Mouse (Mus musculus) intestine, postnatal 0 days (tissue): Measurements from ENCODE around the gene Camk1d. TPM values are rescaled to one million over a fixed set of nuclear protein-coding genes. Genes with fewer than 3 reads are reported as not detected.

Experiments used
- ATAC-seq: fragments of 200-750 bp; cut with Nextera tagmentation; 2 replicates; pipeline ENCODE4 v1.8.0; 2017; ENCODE audit warnings: mild to moderate bottlenecking, moderate TSS enrichment, moderate library complexity
- H3K27ac ChIP-seq: fragments of 300-500 bp; sonication (generic); 2 replicates; pipeline ENCODE4 v1.5.1; 2014; ENCODE audit warnings: mild to moderate bottlenecking, low read depth, low read length, moderate library complexity
- H3K27me3 ChIP-seq: fragments of 300-500 bp; sonication (generic); replicated peaks from 2 replicates; pipeline ENCODE4 v1.6.1; 2014; ENCODE audit warnings: low read length, mixed read lengths; ENCODE audit not compliant: control insufficient read depth, insufficient read depth
- H3K36me3 ChIP-seq: fragments of 300-500 bp; sonication (generic); 2 replicates; pipeline ENCODE4 v1.6.1; 2014; ENCODE audit warnings: mild to moderate bottlenecking, moderate library complexity; ENCODE audit not compliant: control insufficient read depth, insufficient read depth
- H3K4me1 ChIP-seq: fragments of 300-500 bp; sonication (generic); replicated peaks from 2 replicates; pipeline ENCODE4 v1.6.1; 2014; ENCODE audit warnings: antibody characterized with exemption, low read length, mixed read lengths; ENCODE audit not compliant: control insufficient read depth, insufficient read depth
- H3K4me2 ChIP-seq: fragments of 300-500 bp; sonication (generic); replicated peaks from 2 replicates; pipeline ENCODE4 v1.6.1; 2014; ENCODE audit warnings: low read depth, mild to moderate bottlenecking, moderate library complexity
- H3K4me3 ChIP-seq: fragments of 300-500 bp; sonication (generic); 2 replicates; pipeline ENCODE4 v1.5.1; 2014; ENCODE audit warnings: low read depth, low read length
- H3K9ac ChIP-seq: fragments of 300-500 bp; sonication (generic); 2 replicates; pipeline ENCODE4 v1.6.1; 2014; ENCODE audit warnings: mild to moderate bottlenecking, low read depth, low read length
- H3K9me3 ChIP-seq: fragments of 300-500 bp; sonication (generic); 2 replicates; pipeline ENCODE4 v1.6.1; 2016; ENCODE audit warnings: mixed run types; ENCODE audit not compliant: control insufficient read depth
- CTCF ChIP-seq: sonication (generic); IDR thresholded peaks from 2 replicates; pipeline ENCODE4 v1.5.1; 2016; ENCODE audit warnings: low read depth, mild to moderate bottlenecking, control low read depth, antibody characterized with exemption, moderate library complexity
- WGBS: fragments of 180-500 bp; shearing (Covaris S2); extraction: QIAGEN DNeasy Blood & Tissue Kit; methylation state at CpG from one replicate; pipeline ENCODE4 v1.1.7; 2014; 5-methylcytosine and 5-hydroxymethylcytosine counted together
- polyA plus RNA-seq: library from polyadenylated mRNA; unstranded; fragments of >200 nt; fragmentation: Nextera tagmentation; extraction: Ambion mirVana; gene quantifications from 2 replicates; pipeline ENCODE4 v1.2.1, GENCODE M21; 2015

Camk1d gene
- polyA plus RNA-seq, 1 experiment from 2014 or later: 11.3 TPM

- Histone ChIP-seq H3K9me3 (no peaks in the 10 kb centered on the region), H3K9ac (no peak overlapping the region), H3K4me1 (no peaks in the 10 kb centered on the region), H3K4me2 (no peak overlapping the region), H3K36me3 (no peaks in the 10 kb centered on the region), H3K4me3 (no peak overlapping the region), H3K27ac (no peak overlapping the region), H3K27me3 (no peaks in the 10 kb centered on the region)
- ATAC-seq: no peak
- WGBS: 82% methylated on average over 9 of the region's 9 CpGs
- TF ChIP-seq CTCF: no peak
These were observed 50.8 kb downstream of the Camk1d start for GRCm38 (mm10) chr2:5663499-5663898.

DNA sequence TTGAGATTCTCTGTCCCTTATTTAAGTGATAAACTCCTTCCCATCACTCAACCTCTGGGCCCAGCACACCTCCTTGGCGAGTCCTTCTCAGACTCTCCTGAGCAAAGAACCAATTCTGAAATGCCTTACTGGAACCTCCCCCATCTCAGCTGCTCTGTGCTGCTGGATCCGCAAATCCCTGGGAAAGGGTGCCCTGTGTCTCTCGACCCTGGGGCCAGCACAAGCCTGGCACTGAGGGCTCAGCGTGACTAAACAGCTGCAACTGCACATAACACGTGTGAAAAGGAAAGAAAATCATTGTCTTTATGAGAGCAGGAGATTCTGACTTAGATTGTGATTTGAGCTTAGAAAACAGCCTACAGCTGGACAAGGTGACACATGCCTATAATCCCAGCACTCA, 52.4 kb downstream of the Camk1d start:
- no peaks in the 10 kb centered on the region for H3K4me1 ChIP-seq
- no peak for ATAC-seq
- TF ChIP-seq CTCF: no peak
- H3K4me2 ChIP-seq: no peak overlapping the region
- 61% methylated on average over 5 of the region's 5 CpGs for WGBS
- H3K9ac ChIP-seq: no peak overlapping the region
- H3K27ac ChIP-seq: no peak overlapping the region
- H3K9me3 ChIP-seq: no peaks in the 10 kb centered on the region
- H3K36me3 ChIP-seq: no peaks in the 10 kb centered on the region
- no peak overlapping the region for H3K4me3 ChIP-seq
- H3K27me3 ChIP-seq: no peaks in the 10 kb centered on the region

- ATAC-seq: no peak
- Histone ChIP-seq H3K4me1 (no peaks in the 10 kb centered on the region), H3K4me2 (no peak overlapping the region), H3K27ac (0 out of 2 replicates have a peak overlapping the region, but pooled peaks have one; percentile 7), H3K9me3 (no peaks in the 10 kb centered on the region), H3K27me3 (no peaks in the 10 kb centered on the region), H3K9ac (no peak overlapping the region), H3K4me3 (no peak overlapping the region), H3K36me3 (no peaks in the 10 kb centered on the region)
- WGBS: 22% methylated on average over 3 of the region's 3 CpGs
- no peak for TF ChIP-seq CTCF
These were observed 56.3 kb downstream of the Camk1d start for GRCm38 (mm10) chr2:5658000-5658399.

DNA sequence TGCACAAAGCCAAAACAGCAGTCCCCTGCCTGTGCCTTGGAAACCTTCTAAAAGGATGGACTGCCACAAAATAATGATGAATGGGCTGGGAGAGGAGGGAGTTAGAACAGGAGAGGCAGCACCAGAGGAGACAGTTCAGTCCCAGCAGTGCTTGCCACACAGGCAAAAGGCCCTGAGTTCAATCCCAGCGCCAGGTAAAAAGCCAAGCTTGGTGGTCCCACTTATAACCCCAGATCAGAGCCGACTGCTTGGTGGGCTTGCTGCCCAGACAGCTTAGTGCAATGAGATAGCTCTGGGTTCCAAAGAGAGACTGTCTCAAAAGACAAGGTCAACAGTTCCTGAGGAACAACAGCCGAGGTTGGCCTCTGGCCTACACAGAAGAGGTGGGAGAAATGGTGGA, 58.0 kb downstream of the Camk1d start:
- no peak overlapping the region for H3K9ac ChIP-seq
- no peaks in the 10 kb centered on the region for H3K27me3 ChIP-seq
- no peak for ATAC-seq
- no peaks in the 10 kb centered on the region; the same call in 1 of the 2 replicates for H3K4me1 ChIP-seq
- no peaks in the 10 kb centered on the region for H3K9me3 ChIP-seq
- TF ChIP-seq CTCF: no peak
- 87% methylated on average over 3 of the region's 3 CpGs for WGBS
- H3K36me3 ChIP-seq: no peaks in the 10 kb centered on the region
- H3K4me2 ChIP-seq: no peak overlapping the region
- H3K4me3 ChIP-seq: no peak overlapping the region
- H3K27ac ChIP-seq: no peak overlapping the region

DNA sequence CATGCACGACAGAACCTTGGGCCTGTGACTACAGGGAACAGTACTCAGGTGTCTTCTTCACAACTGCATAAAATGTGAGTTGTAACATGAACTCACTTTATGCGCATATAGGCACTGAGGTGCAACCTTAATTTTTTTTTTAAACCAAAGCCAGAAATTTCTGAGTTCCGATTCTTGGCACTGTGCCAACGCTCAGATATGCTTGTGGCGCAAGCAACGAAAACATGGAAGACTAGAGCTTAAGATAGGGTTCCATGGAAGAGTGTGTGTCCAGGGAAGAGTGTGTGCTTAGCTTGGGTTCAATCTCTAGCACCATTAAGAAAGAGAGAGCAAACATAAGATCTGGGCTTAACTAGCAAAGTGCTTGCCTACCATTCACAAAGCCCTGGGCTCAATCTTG, 62.2 kb downstream of the Camk1d start:
- Histone ChIP-seq H3K9ac (no peak overlapping the region), H3K27ac (no peak overlapping the region), H3K4me1 (no peaks in the 10 kb centered on the region; the same call in 1 of the 2 replicates), H3K27me3 (no peaks in the 10 kb centered on the region), H3K9me3 (no peaks in the 10 kb centered on the region), H3K4me2 (no peak overlapping the region), H3K36me3 (no peaks in the 10 kb centered on the region), H3K4me3 (no peak overlapping the region)
- WGBS: 63% methylated on average over 6 of the region's 6 CpGs
- ATAC-seq: no peak
- TF ChIP-seq CTCF: no peak

DNA sequence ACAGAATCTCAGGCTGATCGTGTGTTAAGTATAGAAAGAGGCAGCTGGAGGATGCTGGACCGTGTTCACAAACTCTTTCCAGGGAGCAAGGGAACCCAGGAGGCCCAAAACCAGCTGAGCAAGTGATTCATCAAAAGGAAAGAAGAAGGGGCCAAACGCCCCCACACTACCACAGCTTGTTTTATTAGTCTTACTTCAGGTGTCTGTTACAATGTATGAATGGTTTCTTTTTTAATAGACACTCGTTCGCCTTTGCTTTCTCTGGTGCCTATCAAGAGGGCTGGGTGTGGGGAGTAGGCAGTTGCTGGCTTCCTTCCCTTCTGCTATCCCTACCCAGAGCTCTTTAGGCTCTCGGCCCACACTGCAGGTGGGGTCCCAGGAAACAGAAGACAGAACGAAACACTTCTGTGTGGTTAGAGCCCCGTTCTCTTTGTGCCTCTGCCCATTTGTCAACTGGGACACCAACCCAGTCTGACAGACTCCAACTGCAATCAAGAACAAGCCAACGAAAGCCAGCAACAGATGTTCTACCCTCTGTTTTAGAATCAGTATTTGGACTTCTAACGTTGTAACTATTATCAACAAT, 62.9 kb downstream of the Camk1d start:
- Histone ChIP-seq H3K9ac (no peak overlapping the region), H3K4me3 (no peak overlapping the region), H3K4me2 (no peak overlapping the region), H3K27ac (no peak overlapping the region), H3K4me1 (no peaks in the 10 kb centered on the region; the same call in 1 of the 2 replicates), H3K27me3 (no peaks in the 10 kb centered on the region), H3K9me3 (no peaks in the 10 kb centered on the region), H3K36me3 (no peaks in the 10 kb centered on the region)
- 72% methylated on average over 10 of the region's 10 CpGs for WGBS
- no peak for TF ChIP-seq CTCF
- ATAC-seq: no peak

- Histone ChIP-seq H3K9me3 (no peaks in the 10 kb centered on the region), H3K36me3 (no peaks in the 10 kb centered on the region), H3K9ac (no peak overlapping the region), H3K4me3 (no peak overlapping the region), H3K4me2 (no peak overlapping the region), H3K27me3 (no peaks in the 10 kb centered on the region), H3K27ac (no peak overlapping the region), H3K4me1 (peaks cover 2% of the 10 kb centered on the region; the same call in 1 of the 2 replicates)
- 74% methylated on average over 5 of the region's 5 CpGs for WGBS
- no peak for TF ChIP-seq CTCF
- ATAC-seq: no peak
These were observed 65.1 kb downstream of the Camk1d start for GRCm38 (mm10) chr2:5649226-5649625.
